Mouse (Mus musculus): ENCODE results near the gene Dus3l.
A peak's percentile ranks its signal among the peaks of the same experiment; 100 is the strongest.

The Dus3l gene

GRCm38 (mm10) chr17:56764474-56765354, at the start of gene Dus3l:
Dus3l (plus strand) TSS chr17:56764757.
- DNase-seq (ENCODE audit: low spot score): peak; percentile 78

GRCm38 (mm10) chr17:56715360-56715759, 49.2 kb upstream of the Dus3l start:
- DNase-seq (ENCODE audit: low spot score): no peak

- no peak for DNase-seq (ENCODE audit: low spot score)
Measured at GRCm38 (mm10) chr17:56715914-56716654, 48.5 kb upstream of the Dus3l start.

- DNase-seq (ENCODE audit: low spot score): peak; percentile 96
Measured at GRCm38 (mm10) chr17:56716655-56717362, 47.7 kb upstream of the Dus3l start.

GRCm38 (mm10) chr17:56717363-56718058, 47.0 kb upstream of the Dus3l start, which contains the start of the genes Ndufa11 and Vmac:
Ndufa11 (plus strand) TSS chr17:56717767.
Vmac (minus strand) TSS chr17:56718022.
- peak; percentile 87 for DNase-seq (ENCODE audit: low spot score)

GRCm38 (mm10) chr17:56722441-56722840, 42.1 kb upstream of the Dus3l start:
- peak; percentile 31 for DNase-seq (ENCODE audit: low spot score)

GRCm38 (mm10) chr17:56723419-56724161, 41.0 kb upstream of the Dus3l start:
- DNase-seq (ENCODE audit: low spot score): no peak

GRCm38 (mm10) chr17:56727029-56727649, 37.4 kb upstream of the Dus3l start:
- no peak for DNase-seq (ENCODE audit: low spot score)

GRCm38 (mm10) chr17:56727659-56728058, 36.9 kb upstream of the Dus3l start:
- DNase-seq (ENCODE audit: low spot score): no peak

- DNase-seq (ENCODE audit: low spot score): no peak
Measured at GRCm38 (mm10) chr17:56728117-56728516, 36.4 kb upstream of the Dus3l start.

GRCm38 (mm10) chr17:56729151-56729550, 35.4 kb upstream of the Dus3l start:
- DNase-seq (ENCODE audit: low spot score): no peak

- DNase-seq (ENCODE audit: low spot score): no peak
Measured at GRCm38 (mm10) chr17:56729656-56730055, 34.9 kb upstream of the Dus3l start.

- DNase-seq (ENCODE audit: low spot score): no peak
Measured at GRCm38 (mm10) chr17:56736534-56736933, 28.0 kb upstream of the Dus3l start.

GRCm38 (mm10) chr17:56738221-56738620, 26.3 kb upstream of the Dus3l start:
- DNase-seq (ENCODE audit: low spot score): no peak

- DNase-seq (ENCODE audit: low spot score): no peak
Measured at GRCm38 (mm10) chr17:56740118-56740787, 24.3 kb upstream of the Dus3l start.

- DNase-seq (ENCODE audit: low spot score): no peak
Measured at GRCm38 (mm10) chr17:56740788-56741160, 23.8 kb upstream of the Dus3l start.

- DNase-seq (ENCODE audit: low spot score): no peak
Measured at GRCm38 (mm10) chr17:56744173-56744572, 20.4 kb upstream of the Dus3l start.

- no peak for DNase-seq (ENCODE audit: low spot score)
Measured at GRCm38 (mm10) chr17:56751404-56752072, 13.0 kb upstream of the Dus3l start.

GRCm38 (mm10) chr17:56753452-56753851, 11.1 kb upstream of the Dus3l start:
- DNase-seq (ENCODE audit: low spot score): no peak

All from ovary, postnatal 14 days (tissue).